Mouse (Mus musculus) hematopoietic stem cell, adult 5-6 weeks (primary cell): Measurements from ENCODE around the gene Nle1. TPM values are rescaled to one million over a fixed set of nuclear protein-coding genes. Genes with fewer than 3 reads are reported as not detected.
"Not testable (repeated sequence)": the region's sequence is repeated elsewhere in the genome, so short reads cannot be mapped to it uniquely, and the experiment has no call there.

Experiments
- ATAC-seq, 2 experiments: fragments of 125-278 bp in 1 of 2; replicated peaks in 1 of 2; 2 replicates each; pipeline ENCODE4 v1.8.0; 2016 to 2017; ENCODE audit warnings: inconsistent platforms in 2 of 2, mild to moderate bottlenecking in 2 of 2, moderate number of reproducible peaks in 2 of 2, low read depth in 1 of 2, moderate TSS enrichment in 1 of 2; ENCODE audit not compliant: low FRiP score in 2 of 2, poor library complexity in 2 of 2, severe bottlenecking in 2 of 2, insufficient read depth in 1 of 2, low TSS enrichment in 1 of 2
- total RNA-seq: library from RNA; stranded (forward); fragments of 172-1452, 232-1000 nt; gene quantifications from 2 replicates; pipeline ENCODE4 v1.2.3, GENCODE M21; 2017

Nle1 gene
- 28.5 and 30.5 TPM in 2 replicates for total RNA-seq

DNA sequence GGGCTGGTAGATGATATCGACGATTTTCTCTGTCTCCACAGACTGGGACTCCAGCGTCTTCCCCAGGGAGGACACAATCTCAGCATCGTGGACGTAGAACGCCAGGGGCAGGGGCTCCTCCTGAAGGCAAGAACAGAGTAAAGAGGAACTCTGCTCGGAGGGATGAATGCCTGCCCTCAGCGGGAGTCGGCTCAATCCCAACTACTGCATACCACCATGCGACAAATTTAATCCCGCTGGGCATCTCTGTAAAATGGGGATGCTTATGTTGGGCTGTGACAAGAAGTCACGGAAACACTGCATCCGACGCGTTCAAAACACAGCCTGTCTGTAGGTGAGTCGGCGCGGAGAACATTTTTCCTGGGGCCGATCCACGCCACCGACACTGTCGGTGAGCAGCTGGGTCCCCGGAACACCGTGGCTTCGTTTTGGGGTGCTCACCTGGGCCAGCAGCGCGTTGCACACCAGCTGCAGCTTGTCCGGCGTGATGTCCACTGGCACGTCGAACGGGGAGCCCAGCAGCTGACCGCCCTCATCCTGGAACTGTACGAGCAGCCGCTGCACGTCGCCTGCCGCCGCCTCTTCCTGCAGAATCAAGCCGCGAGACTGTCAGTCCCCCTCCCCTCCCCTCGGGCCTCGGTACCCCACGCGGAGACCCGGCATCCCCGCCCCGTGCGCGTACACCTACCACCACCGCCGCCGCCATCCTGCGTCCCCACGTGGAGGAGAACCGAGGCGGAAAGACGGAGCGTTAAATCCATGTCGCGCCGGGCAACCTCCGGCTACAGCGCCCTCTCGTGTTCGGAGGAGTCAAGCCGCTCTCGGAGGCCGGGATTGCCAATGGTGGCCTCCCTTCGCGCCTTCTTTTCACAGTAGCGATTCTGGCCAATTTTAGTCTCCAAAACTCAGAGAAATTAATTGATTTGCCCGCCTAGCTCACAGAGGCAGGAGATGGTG lies at the start of gene Nle1:
Gene Nle1 (minus strand): TSS at position 761 of the 957 bp plus-strand sequence.
- ATAC-seq: peak; percentile 75 to 88

- ATAC-seq: no peak
Measured at GRCm38 (mm10) chr11:82956925-82957324, 48.7 kb upstream of the Nle1 start.

DNA sequence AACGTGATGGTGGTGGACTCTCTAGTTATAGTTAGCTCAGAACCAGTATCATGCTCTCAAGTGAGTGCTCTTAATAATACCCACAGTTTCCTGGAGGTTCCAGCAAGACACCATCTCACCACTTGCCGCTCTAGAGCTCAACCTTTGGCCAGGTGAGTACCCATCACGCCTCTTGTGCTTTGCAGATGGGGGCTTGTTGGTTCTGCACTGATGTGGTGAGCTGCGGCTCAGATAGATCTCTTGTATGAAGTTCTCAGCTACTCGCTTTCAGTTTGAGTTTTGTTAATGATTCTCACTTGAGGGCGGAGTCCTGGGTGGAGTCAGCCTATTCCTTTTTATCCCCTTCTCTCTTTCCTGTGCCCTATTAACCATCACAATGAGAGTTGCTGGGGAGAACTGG lies 46.4 kb upstream of the Nle1 start:
- no peak for ATAC-seq

DNA sequence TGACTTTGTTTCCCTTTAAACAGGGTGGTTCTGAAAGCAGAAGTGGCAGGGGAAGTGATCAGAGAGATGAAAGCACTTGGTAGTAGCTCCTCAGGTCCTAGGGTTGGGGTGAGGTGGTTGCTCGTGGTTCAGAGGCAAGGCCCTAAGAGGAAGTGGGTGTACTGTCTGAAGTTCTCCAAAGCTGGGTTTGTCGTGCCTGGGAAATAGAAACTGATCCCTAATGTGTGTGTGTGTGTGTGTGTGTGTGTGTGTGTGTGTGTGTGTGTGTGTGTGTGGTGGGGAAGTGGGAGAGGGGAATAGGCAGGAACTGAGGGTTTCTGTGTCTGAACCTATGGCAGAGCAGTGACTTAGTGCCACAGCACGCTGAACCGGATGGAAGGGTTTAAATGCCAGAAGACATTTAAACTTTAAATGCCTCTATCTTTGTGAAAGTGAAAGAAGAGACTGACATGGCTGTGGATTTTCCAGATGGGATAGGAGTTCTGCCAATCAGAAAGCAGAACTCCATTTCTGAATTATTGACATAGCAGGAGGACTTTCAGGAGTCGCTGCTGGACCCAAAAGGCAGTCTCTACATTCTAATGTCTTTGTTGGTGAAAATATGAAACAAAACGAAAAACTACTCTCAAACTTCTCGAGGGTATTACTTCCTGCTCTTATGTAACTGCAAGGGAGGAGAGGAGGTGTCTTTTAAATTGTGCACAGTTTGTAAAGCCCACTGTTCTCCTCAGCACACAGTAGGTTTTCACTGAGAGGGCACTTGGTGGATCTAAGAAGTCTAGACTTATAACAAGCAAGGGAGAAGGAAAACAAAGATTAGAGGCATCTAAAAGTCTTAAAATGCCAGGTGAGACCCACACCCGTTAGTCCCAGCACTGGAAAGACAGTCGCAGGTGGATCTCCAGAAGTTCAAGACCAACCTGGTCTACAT lies 44.7 kb upstream of the Nle1 start:
- ATAC-seq: peak; percentile 91 to 94

DNA sequence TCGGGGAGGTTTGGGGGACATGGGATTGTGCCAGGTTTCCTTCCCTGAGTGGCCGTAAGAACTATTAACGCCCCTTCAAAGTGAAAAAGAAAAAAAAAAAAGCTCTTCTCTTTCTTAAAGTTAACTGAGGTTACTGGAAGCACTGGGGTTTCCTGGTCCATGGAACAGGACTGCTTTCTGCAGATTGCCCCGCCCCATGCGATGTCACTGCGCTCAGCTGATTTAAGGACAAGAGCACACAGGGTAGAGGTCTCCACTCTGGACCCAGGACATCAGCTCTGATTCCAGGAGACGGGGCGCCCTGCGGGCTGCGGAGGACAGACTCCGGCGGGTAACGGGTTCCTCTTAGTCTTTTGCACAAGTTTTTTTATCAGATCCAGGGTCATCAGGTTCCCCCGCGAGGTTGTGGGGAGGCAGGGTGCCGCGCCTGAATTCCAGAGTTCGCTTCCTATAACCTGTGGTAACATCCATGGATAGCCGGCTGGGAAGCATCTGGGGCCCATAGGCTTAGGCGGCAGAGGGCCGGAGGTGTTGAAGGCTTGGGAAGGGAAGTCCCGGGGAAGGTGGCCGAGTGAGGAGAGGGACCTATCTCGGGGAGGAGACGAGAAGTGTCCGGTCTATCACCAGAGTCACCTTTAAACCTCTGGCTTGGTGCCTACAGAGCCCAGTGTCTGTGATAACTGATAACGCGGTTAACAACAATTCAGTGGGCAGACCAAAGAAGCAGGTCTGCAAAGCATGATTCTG lies 43.8 kb upstream of the Nle1 start:
- peak; percentile 19 to 39 for ATAC-seq

- ATAC-seq: no peak
Measured at GRCm38 (mm10) chr11:82950736-82951481, 42.7 kb upstream of the Nle1 start, which contains the start of gene Slfn5. TSS of gene Slfn5 (plus strand) at chr11:82951349.

- no peak for ATAC-seq
Measured at GRCm38 (mm10) chr11:82949036-82949435, 40.8 kb upstream of the Nle1 start.

GRCm38 (mm10) chr11:82947457-82947856 lies 39.2 kb upstream of the Nle1 start:
- no peak for ATAC-seq

- no peak for ATAC-seq
Measured at GRCm38 (mm10) chr11:82945636-82946035, 37.4 kb upstream of the Nle1 start.

- ATAC-seq: no peak
Measured at GRCm38 (mm10) chr11:82943336-82943735, 35.1 kb upstream of the Nle1 start.

DNA sequence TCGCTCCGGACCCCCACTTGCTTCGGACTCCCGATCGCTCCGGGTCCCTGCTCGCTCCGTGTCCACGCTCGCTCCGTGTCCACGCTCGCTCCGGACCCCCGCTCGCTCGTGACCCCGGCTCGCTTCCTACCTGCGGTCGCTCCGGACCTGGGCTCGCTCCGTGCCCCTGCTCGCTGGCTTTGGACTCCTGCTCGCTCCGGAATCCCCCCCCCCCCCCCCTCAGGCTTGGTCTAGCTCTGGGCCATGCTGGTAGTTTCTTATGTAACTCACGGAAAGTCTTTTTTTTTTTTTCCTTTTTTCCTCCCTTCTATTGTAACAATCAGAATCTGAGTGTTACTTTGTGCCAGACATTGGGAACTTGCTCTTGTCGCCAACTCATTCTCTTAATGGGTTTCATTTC lies 25.0 kb upstream of the Nle1 start:
- no peak for ATAC-seq

- ATAC-seq: not testable (repeated sequence)
Measured at GRCm38 (mm10) chr11:82931671-82932450, 23.6 kb upstream of the Nle1 start.

- ATAC-seq: not testable (repeated sequence)
Measured at GRCm38 (mm10) chr11:82931161-82931560, 22.9 kb upstream of the Nle1 start.

- not testable (repeated sequence) for ATAC-seq
Measured at GRCm38 (mm10) chr11:82930391-82930955, 22.3 kb upstream of the Nle1 start.

- no peak for ATAC-seq
Measured at GRCm38 (mm10) chr11:82929633-82929950, 21.4 kb upstream of the Nle1 start.
